Mouse (Mus musculus): ENCODE measurements at regions not wholly inside any gene's neighbourhood (a gene's known extent, or its start where the extent isn't known, plus 50 kb on each side); places are given as distances from the start of the nearest gene placed in this dataset.

- no peak for TF ChIP-seq CTCF (IDR thresholded peaks at IDR 0.05)
- H3K4me1 ChIP-seq (ENCODE audit: insufficient read depth, low read length), result no peaks in the 10 kb centered on the region
- no peak overlapping the region for H3K27ac ChIP-seq (ENCODE audit: low read depth, low read length)
- no peaks in the 10 kb centered on the region for H3K27me3 ChIP-seq (ENCODE audit: insufficient read depth, low read length)
- H3K4me3 ChIP-seq (ENCODE audit: low read depth, low read length), result no peak overlapping the region
- ATAC-seq (ENCODE audit: low FRiP score) (no peak), DNase-seq (ENCODE audit: low spot score) (no peak)
- H3K4me2 ChIP-seq (ENCODE audit: low read depth, low read length, poor library complexity, severe bottlenecking), result no peak overlapping the region
- H3K36me3 ChIP-seq (ENCODE audit: insufficient read depth, low read length), result no peaks in the 10 kb centered on the region
- no peaks in the 10 kb centered on the region for H3K9me3 ChIP-seq (ENCODE audit: low read length)
- 92% methylated on average over 5 of the region's 5 CpGs for WGBS
- no peak overlapping the region for H3K9ac ChIP-seq (replicated peaks; ENCODE audit: low read length, poor library complexity, severe bottlenecking)
These were observed 305.5 kb upstream of the Runx1 start for GRCm38 (mm10) chr16:93131404-93131803.

DNA sequence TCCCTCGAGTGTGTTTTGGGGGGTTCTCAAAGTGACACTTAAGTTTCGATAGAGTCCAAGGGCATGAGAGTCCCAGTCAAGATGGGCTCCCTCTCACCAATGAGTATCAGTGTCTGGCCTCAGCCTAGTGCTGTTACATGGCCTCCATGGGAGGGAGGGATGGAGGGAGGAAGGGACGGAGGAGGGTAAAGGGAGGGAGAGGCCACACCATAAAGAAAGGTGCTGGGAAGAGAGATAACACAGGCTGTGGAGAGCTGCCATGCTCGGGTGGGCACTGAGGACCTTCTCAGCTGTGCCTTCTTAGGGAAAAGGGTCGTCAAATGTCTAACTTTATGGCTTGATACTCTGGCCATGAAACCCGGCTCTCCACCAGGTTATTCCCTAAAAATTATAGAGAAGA, 304.7 kb upstream of the Runx1 start:
- DNase-seq (ENCODE audit: low spot score) (no peak), ATAC-seq (ENCODE audit: low FRiP score) (no peak)
- no peaks in the 10 kb centered on the region for H3K27me3 ChIP-seq (ENCODE audit: insufficient read depth, low read length)
- no peaks in the 10 kb centered on the region for H3K36me3 ChIP-seq (ENCODE audit: insufficient read depth, low read length)
- 86% methylated on average over 6 of the region's 6 CpGs for WGBS
- no peaks in the 10 kb centered on the region for H3K4me1 ChIP-seq (ENCODE audit: insufficient read depth, low read length)
- no peak overlapping the region for H3K4me2 ChIP-seq (ENCODE audit: low read depth, low read length, poor library complexity, severe bottlenecking)
- H3K4me3 ChIP-seq (ENCODE audit: low read depth, low read length), result no peak overlapping the region
- no peak for TF ChIP-seq CTCF (IDR thresholded peaks at IDR 0.05)
- no peaks in the 10 kb centered on the region for H3K9me3 ChIP-seq (ENCODE audit: low read length)
- no peak overlapping the region for H3K27ac ChIP-seq (ENCODE audit: low read depth, low read length)
- no peak overlapping the region for H3K9ac ChIP-seq (replicated peaks; ENCODE audit: low read length, poor library complexity, severe bottlenecking)

GRCm38 (mm10) chr16:93123707-93124106, 297.8 kb upstream of the Runx1 start:
- H3K27ac ChIP-seq (ENCODE audit: low read depth, low read length), result no peak overlapping the region
- DNase-seq (ENCODE audit: low spot score) (no peak), ATAC-seq (ENCODE audit: low FRiP score) (no peak)
- no peak overlapping the region for H3K4me3 ChIP-seq (ENCODE audit: low read depth, low read length)
- WGBS, result 77% methylated on average over 7 of the region's 8 CpGs
- H3K4me2 ChIP-seq (ENCODE audit: low read depth, low read length, poor library complexity, severe bottlenecking), result no peak overlapping the region
- no peaks in the 10 kb centered on the region for H3K36me3 ChIP-seq (ENCODE audit: insufficient read depth, low read length)
- H3K4me1 ChIP-seq (ENCODE audit: insufficient read depth, low read length), result no peaks in the 10 kb centered on the region
- no peak for TF ChIP-seq CTCF (IDR thresholded peaks at IDR 0.05)
- no peaks in the 10 kb centered on the region for H3K9me3 ChIP-seq (ENCODE audit: low read length)
- H3K9ac ChIP-seq (replicated peaks; ENCODE audit: low read length, poor library complexity, severe bottlenecking), result no peak overlapping the region
- H3K27me3 ChIP-seq (ENCODE audit: insufficient read depth, low read length), result no peaks in the 10 kb centered on the region

GRCm38 (mm10) chr16:93116111-93116969, 290.4 kb upstream of the Runx1 start:
- no peaks in the 10 kb centered on the region for H3K36me3 ChIP-seq (ENCODE audit: insufficient read depth, low read length)
- H3K4me2 ChIP-seq (ENCODE audit: low read depth, low read length, poor library complexity, severe bottlenecking), result no peak overlapping the region
- no peaks in the 10 kb centered on the region for H3K4me1 ChIP-seq (ENCODE audit: insufficient read depth, low read length)
- 82% methylated on average over 16 of the region's 16 CpGs for WGBS
- no peak overlapping the region for H3K27ac ChIP-seq (ENCODE audit: low read depth, low read length)
- DNase-seq (ENCODE audit: low spot score) (no peak), ATAC-seq (ENCODE audit: low FRiP score) (no peak)
- no peaks in the 10 kb centered on the region for H3K27me3 ChIP-seq (ENCODE audit: insufficient read depth, low read length)
- no peaks in the 10 kb centered on the region for H3K9me3 ChIP-seq (ENCODE audit: low read length)
- TF ChIP-seq CTCF (IDR thresholded peaks at IDR 0.05), result no peak
- no peak overlapping the region for H3K9ac ChIP-seq (replicated peaks; ENCODE audit: low read length, poor library complexity, severe bottlenecking)
- H3K4me3 ChIP-seq (ENCODE audit: low read depth, low read length), result no peak overlapping the region

- H3K4me1 ChIP-seq (ENCODE audit: insufficient read depth, low read length), result no peaks in the 10 kb centered on the region
- no peak overlapping the region for H3K4me2 ChIP-seq (ENCODE audit: low read depth, low read length, poor library complexity, severe bottlenecking)
- H3K27me3 ChIP-seq (ENCODE audit: insufficient read depth, low read length), result no peaks in the 10 kb centered on the region
- no peak for DNase-seq (ENCODE audit: low spot score)
- ATAC-seq (ENCODE audit: low FRiP score), result no peak
- H3K9me3 ChIP-seq (ENCODE audit: low read length), result no peaks in the 10 kb centered on the region
- no peak for TF ChIP-seq CTCF (IDR thresholded peaks at IDR 0.05)
- no peaks in the 10 kb centered on the region for H3K36me3 ChIP-seq (ENCODE audit: insufficient read depth, low read length)
- H3K4me3 ChIP-seq (ENCODE audit: low read depth, low read length), result no peak overlapping the region
- H3K9ac ChIP-seq (replicated peaks; ENCODE audit: low read length, poor library complexity, severe bottlenecking), result no peak overlapping the region
- no peak overlapping the region for H3K27ac ChIP-seq (ENCODE audit: low read depth, low read length)
- 80% methylated on average over 3 of the region's 3 CpGs for WGBS
These were observed 285.0 kb upstream of the Runx1 start for GRCm38 (mm10) chr16:93110912-93111311.

- Histone ChIP-seq H3K27ac (ENCODE audit: low read depth, low read length) (no peak overlapping the region), H3K4me1 (ENCODE audit: insufficient read depth, low read length) (no peaks in the 10 kb centered on the region), H3K4me2 (ENCODE audit: low read depth, low read length, poor library complexity, severe bottlenecking) (no peak overlapping the region), H3K9me3 (ENCODE audit: low read length) (no peaks in the 10 kb centered on the region), H3K27me3 (ENCODE audit: insufficient read depth, low read length) (no peaks in the 10 kb centered on the region), H3K36me3 (ENCODE audit: insufficient read depth, low read length) (no peaks in the 10 kb centered on the region), H3K9ac (replicated peaks; ENCODE audit: low read length, poor library complexity, severe bottlenecking) (no peak overlapping the region), H3K4me3 (ENCODE audit: low read depth, low read length) (no peak overlapping the region)
- ATAC-seq (ENCODE audit: low FRiP score) (no peak), DNase-seq (ENCODE audit: low spot score) (no peak)
- no peak for TF ChIP-seq CTCF (IDR thresholded peaks at IDR 0.05)
- 77% methylated on average over 6 of the region's 6 CpGs for WGBS
These were observed 284.5 kb upstream of the Runx1 start for GRCm38 (mm10) chr16:93110451-93110850.
